Mouse (Mus musculus): Measurements from ENCODE around the gene Palm2.
A peak's percentile ranks its signal among the peaks of the same experiment; 100 is the strongest.
"Not testable (repeated sequence)": the region's sequence is repeated elsewhere in the genome, so short reads cannot be mapped to it uniquely, and the experiment has no call there.

The Palm2 gene

DNA sequence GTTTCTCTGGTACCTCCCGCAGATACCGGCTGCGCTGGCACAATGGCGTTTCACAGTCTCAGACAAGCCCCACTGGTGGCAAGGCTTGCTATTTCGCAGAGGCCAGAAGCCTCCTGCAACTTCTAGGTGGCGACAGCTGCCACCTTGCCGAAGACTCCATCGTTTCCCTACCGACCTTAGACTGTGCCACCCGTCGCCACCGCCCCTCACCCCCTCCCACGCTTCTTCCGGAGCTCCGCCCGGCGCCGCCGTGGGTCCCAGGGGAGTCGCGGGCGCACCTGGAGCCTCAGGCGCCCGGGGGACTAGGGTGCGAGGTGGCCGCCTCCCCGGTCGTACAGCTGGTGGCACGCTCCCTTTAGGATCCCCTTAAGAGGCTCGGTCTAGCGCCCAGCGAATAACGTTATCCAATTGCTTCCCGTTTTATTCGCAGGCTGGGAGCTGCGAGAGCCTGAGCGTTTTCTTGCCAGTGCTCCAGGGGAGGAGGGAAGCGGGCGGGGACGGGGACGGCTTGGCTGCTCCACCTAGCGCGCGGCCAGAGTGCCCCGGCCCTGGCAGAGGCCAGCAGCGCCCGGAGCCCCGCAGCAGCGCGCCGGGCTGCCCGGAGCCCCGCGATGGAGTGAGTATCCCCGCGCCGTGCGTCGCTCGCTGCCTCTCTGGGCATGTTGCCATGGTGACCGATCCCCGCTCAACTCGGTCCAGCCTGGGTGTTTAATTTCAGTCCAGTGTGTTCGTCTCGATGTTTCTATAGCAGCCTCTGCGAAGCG lies at the start of gene Palm2:
Palm2 (plus strand) TSS at position 307 of the 764 bp plus-strand sequence.
- peak; percentile 68 to 76 for DNase-seq (ENCODE audit: low spot score in 2 of 2)

DNA sequence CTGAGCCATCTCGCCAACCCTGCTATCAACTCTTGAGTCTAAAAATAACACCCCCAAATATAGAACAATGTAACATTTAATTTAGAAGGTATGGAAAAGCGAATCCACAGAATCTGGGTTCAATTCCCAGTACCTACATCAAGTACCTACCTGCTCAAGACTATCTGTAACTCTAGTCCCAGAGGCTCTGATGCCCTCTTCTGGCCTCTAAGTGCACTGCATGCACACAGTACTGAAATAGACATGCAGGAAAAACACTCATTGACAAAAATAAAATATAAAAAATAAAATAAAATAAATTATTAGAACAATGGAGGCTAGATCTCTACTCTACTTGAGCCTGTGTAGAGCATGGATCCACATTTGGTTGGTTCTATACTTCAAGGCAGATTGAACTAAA lies 49.7 kb upstream of the Palm2 start:
- DNase-seq (ENCODE audit: low spot score in 2 of 2), result no peak

DNA sequence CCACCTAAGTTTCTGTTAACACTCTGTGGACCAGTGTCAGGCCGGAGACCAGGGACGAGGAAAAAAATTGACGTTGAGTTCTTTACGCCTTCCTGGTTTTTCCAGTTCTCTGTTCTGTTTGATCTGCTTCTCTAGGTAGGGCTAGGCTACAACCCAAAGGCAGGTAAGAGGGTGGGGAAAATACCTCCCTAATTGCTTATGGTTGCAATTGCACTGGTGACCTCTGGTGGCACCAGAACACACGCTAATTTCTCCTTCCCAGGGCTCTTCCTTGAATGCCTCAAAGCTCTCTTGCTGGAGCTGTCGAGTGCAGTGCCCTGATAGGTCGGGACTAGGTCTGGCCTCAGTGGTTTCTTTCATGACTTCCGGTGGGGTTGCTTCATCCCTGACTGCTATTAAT lies 42.9 kb upstream of the Palm2 start:
- DNase-seq (ENCODE audit: low spot score in 2 of 2), result no peak

DNA sequence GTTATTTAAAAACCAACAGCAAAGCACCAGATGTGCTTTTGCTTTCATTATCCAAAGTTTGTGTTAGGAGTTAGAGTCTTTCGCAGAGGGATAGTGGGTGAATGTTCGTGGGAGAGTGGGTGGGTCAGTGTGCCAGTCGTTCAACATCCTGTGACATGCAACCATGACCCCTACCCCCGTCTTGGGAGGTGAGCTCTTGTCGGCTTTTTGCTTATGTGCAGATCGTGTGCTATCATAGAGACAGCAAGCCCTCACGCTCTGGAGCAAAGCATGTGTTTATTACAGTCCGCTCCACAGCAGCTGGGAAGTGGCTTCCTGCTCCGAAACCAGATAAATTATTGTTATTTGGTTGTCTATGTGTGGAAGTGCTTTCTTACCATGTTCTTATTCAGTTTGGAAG lies 37.6 kb upstream of the Palm2 start:
- no peak for DNase-seq (ENCODE audit: low spot score in 2 of 2)

DNA sequence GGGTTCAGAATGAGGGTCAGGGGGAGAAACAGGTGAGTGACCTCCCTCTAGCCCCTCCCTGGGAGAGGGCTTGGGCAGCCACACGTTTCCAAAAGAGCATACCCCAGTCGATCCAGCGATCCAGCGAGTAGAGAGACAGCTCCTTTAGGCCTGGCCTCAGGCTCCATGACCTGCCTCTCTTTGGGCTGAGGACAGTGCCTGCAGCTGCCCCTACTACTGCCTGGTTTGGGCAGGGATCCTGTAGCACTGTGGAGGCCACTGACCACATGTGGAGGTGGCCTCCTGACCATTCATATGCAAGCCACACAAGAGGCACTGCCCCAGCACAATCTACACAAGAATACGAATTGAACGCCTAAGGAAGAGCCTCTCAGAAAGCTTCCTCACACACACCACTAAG lies 21.7 kb upstream of the Palm2 start:
- DNase-seq (ENCODE audit: low spot score in 2 of 2), result not testable (repeated sequence)

DNA sequence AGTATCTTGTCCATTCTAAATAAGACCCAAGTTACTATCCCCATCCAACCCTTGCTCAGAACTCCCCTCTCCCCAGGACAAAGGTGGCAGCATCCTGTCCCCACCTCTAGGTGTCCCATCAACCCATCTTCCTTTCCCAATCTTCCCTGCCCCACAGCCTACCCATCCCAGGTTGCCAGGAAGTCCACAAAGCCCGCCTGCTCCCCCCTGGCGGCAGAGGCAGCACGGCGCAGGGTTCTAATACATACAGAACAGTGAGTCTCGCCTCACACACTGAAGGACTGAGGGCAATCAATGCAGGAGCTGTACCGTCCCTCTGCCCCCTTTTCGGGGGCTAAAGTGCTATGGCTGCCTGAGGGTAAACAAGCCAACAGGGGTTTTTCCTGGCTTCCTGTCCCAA lies 21.0 kb upstream of the Palm2 start:
- no peak for DNase-seq (ENCODE audit: low spot score in 2 of 2)

DNA sequence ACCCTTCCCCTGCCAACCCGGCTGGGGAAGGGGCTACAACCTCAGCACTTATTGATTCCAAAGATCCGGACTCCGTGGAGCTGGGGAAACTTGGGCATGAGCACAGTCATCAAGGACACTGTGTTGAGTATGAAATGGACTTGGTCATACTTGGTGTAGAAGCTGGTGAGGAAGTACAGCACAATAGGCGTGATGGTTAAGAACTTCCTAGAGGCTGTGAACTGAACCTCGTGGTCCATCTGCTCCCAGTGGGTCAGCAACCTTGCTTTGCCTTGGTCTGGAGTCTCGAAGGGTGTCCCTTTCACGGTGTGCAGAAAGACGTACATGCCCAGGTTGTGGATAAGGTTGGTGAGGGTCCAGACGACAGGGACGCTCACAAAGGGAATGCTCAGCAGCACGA lies 20.4 kb upstream of the Palm2 start:
- DNase-seq (ENCODE audit: low spot score in 2 of 2), result not testable (repeated sequence)

DNA sequence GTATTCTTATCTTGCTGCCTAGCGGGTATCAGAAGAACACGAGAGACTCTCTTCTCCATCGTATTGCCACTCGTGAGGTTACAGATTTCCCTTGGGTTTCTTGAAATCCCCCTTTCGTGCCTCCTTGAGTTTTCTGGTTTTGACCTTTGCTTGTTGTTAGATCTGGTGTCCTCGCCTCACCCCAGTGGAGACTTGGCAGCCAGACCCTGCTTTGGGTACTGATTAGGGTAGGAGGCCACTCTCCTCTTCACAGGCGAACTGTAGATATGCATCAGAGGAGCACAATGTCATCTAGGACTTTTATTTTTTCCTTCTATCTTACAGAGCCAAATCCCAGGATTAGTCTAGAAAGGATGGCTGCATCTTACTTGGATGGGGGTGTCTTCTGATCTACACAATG lies 10.0 kb upstream of the Palm2 start:
- DNase-seq (ENCODE audit: low spot score in 2 of 2), result no peak

DNA sequence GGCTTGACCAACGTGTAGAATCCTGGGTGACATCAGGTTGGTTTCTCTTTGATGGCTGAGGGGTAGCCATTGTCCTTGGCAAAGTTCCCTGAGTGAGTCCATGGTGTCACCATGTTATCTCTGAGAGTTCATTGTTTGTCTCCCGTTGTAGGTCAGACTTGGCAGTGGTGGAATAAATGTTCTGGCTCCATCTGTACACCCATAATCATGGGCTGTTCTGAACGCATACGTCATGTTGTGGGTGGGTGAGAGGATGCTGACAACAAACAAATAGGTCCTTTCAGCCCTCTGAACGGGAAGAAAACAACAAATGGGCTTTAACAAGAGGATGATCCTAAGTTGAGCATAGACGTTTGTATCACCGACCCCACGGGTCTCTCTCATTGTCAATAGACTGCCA lies 5.7 kb upstream of the Palm2 start:
- DNase-seq (ENCODE audit: low spot score in 2 of 2), result no peak

DNA sequence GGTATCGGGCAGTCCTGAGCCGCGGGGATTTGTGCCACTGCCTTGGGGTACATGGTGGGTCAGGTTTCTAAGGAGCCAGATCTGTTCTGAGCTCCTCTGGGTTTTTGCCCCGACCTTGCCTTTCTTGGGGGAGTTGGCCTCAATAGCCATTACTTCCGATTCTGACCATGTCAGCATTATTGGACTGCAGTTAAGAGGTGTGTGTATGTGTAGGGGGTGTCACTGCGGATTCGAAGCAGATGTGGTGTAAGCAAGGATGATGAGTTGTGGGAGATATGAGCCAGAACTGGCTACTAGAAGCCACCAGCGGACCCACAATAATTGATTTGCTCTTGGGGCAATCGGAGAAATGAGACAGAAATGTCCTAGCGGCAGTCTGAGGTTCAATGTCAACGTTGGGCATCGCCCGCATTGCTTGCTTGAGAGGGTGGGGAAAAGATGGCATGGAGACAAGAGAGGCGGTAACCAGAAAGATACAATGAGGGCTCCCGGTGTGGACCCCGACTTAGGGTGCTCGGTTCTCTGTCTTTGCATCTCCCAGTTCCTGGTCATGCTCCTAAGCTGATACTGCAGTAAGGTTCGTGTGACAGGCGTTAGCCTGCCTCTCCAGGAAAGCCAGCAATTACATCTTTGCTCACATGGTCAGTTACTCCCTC lies 786 bp downstream of the Palm2 start:
- DNase-seq (ENCODE audit: low spot score in 2 of 2), result peak; percentile 22 to 40

DNA sequence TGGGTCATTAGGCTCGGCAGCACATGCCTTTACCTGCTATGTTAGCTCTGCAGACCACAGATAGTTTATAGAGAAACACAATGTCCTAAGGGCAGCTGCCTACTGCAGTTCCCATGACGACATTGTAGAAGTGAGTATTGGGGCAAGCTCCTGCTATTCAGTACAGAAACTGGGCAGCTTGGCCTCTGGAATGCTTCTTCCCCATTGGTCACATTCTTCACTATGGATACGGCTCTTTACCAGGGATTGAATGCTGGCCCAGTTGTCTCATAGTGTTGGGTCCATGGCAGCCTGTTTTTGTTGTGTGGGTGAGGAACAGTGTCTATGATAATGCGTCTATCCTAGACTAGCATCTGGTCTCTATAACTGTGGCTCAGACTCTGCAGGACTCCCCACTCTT lies 2.2 kb downstream of the Palm2 start:
- DNase-seq (ENCODE audit: low spot score in 2 of 2), result no peak

DNA sequence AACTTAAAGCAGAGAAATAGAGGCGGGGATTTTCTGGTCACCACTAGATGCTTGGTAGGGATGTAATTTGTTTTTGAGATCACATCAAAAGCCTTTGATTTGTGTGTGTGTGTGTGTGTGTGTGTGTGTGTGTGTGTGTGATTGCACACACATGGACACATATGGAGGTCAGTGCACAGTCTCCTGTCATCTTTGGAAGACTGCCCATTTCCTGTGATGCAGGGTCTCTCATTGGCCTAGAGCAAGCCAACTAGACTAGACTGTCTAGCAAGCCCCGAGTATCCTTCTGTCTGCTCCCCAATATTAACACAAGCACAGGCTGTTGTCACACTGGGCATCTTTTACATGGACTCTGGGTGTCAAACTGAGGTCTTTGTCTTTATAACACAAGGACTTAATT lies 12.0 kb downstream of the Palm2 start:
- no peak for DNase-seq (ENCODE audit: low spot score in 2 of 2)

DNA sequence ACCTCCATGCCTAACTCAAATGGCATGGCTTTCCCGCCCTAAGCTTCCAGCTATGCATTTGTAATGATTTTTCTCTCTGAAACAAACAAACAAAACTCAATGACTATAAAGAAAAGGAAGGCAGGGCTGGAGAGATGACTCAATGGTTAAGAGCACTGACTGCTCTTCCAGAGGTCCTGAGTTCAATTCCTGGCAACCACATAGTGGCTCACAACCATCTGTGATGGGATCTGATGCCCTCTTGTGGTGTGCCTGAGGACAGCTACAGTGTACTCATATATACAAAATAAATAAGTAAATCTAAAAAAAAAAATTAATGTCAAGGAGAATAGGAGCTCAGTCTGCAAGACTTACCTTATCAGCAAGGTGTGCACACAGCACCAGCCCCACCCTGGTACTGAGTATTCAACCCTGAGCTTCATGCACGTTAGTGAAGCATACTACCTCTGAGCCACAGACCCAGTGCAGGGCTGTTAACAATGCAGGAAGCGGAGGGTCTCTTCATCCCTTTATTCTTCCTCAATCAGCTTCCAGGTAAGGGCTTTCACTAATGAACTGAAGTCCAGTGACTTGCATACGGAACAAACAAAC lies 12.9 kb downstream of the Palm2 start:
- no peak for DNase-seq (ENCODE audit: low spot score in 2 of 2)

DNA sequence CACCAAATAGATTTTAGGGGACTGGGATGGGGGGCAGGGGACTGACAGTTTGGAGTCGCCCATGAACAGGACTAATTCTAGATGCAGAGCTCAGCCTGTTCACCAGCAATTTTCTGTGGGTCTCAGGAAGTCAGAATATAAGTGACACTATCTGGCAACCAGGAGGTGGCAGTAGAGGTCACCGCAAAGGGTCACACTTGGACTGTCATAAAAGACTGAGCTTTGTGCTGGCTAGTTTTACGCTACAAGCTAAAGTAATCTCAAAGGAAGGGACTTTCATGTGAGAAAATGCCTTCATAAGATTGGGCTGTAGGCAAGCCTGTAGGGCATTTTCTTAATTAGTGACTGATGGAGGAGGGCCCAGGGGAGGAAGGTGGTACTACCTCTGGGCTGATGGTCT lies 17.8 kb downstream of the Palm2 start:
- peak; percentile 24 to 30 for DNase-seq (ENCODE audit: low spot score in 2 of 2)

DNA sequence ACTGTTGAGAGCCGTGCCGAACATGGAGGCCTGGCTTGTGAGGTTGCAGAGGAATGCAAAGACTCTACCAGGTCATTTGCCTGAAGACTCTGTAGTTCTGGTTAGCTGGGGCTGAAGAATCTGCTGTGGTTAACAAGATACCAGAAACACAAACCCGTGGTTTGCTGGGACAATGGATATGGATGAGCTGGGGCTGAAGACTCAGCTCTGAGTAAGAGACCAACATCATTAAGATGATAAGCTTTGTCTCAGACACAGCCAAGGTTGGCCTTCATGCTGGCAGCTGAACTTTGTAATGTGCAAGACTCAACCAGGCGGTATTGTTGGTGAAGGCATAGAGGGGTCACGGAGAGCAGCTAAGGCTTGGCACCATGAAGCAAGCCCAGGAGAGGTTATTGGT lies 18.6 kb downstream of the Palm2 start:
- no peak for DNase-seq (ENCODE audit: low spot score in 2 of 2)

DNA sequence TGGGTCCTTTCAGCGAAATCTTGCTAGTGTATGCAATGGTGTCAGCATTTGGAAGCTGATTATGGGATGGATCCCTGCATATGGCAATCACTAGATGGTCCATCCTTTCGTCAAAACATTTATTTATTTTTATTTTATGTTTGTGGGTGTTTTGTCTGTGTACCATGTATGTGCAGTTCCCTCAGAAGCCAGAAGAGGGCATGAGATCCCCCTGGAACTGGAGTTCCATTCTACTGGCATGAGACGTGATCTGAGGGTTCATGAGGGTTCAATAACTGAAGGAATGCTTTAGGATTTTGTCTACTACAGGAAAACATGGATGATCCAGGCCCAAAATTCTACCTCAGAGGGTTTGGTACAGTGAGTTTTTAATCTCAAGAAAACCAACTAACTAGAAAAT lies 28.3 kb downstream of the Palm2 start:
- peak in 1 of 2 experiments; percentile 21 for DNase-seq (ENCODE audit: low spot score in 2 of 2)

DNA sequence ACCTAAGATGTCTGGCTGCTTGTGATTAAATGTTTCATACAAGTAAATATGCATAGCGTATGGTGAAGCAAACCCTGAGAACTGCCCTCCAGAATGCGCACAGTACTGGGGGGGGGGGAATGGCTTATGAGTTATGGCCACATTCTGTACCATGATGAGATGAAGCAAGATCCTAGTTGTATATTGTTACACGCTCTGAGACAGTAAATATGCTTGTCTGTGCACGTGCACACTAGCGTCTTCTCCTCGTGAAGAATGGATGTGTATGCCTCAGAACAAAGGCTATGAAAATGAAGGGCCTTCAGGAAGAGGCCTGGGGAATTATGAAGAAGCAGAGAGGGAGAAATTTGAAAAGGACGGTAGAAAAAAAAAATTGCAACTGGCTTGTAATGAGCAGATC lies 48.4 kb downstream of the Palm2 start:
- no peak for DNase-seq (ENCODE audit: low spot score in 2 of 2)

DNA sequence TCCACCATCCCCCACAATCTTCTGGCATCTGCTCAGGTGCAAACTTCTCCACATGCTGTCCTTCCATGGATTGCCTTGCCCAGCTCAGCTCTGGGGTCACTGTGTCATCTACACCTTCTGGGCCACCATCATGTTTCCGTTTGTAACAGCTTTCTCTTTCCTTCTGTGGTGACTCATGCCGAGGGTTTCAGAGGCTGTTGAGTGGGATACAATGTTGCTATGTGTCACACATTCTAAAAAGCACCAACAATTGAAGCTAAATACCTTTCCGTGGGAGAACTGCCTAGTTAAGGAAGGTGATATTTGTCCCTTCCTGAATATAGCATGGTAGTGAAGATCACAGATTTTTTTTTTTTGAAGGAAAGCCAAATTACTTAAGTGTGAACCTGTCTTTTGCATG lies 52.3 kb downstream of the Palm2 start:
- DNase-seq (ENCODE audit: low spot score in 2 of 2), result peak; percentile 33 to 35

DNA sequence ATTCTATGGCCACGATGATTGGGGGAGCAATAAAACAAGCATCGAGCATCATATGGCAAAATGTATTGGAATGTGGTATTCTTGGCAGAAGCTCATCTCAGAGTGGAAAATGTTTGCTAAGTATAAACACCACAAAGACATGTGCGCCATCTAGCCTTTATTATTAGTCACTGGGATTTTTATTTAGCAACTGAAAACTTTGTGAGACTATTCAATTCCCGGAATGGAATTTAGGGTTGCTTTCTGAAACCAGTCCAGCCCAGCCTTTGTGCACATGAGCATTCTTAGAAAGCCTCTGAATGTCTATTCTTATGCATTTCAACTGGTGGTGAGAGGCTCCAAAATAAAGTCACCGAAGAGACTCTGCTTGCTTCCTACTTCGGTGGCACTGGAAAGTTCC lies 55.8 kb downstream of the Palm2 start:
- DNase-seq (ENCODE audit: low spot score in 2 of 2), result no peak

DNA sequence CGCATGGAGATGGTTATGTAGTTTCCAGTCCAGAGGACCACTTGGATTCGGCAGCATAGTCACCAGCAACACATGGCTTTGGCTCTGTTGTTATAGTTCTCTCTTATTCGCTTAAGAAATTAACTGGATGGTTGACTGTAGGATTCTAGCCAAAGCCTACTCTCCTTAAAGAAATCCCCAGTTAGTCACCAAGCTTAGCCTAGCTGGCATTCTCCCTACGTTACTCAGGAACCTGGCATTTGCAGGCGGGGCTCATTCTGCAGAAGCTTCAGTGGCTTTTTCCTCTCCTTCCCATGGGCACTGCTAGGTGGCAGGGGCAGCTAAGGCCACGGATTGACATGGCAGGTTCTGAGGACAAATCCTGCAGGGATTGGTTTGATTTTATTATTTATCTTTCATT lies 70.7 kb downstream of the Palm2 start:
- no peak for DNase-seq (ENCODE audit: low spot score in 2 of 2)

DNA sequence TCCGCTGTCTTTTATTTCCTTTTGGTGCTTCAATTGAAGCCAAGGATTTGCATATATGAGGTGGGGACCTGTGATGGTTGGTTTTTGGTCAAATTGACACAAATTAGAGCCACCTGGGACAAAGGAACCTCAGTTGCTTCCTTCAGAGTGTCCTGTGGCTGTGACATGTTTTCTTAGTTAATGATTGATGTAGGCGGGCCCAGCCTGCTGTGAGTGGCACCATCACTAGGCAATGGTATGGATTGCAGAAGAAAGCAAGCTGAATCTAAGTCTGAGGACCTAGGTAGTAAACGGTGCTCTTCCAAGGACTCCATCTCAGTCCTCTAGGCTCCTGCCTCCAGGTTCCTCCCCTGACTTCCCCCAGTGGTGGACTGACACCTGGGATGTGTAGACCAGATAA lies 76.5 kb downstream of the Palm2 start:
- DNase-seq (ENCODE audit: low spot score in 2 of 2), result no peak

DNA sequence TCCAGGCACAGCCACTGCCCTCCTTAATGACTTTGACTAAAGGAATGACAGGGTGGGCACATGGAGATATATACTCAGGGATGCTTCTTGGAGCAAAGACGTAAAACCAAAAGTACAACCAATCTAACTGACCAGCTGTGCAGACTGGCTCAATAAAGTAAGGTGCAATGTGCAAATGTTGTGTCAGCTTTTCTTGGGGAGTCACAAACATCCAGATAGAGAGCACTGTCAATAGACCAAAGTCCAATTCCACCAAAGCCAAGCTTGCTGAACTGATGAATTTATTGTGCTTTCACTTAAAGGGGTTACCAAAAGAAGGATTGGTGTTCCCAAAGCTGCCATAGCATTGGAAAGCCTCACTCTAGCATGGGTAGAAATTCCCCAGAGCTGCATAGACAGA lies 77.7 kb downstream of the Palm2 start:
- DNase-seq (ENCODE audit: low spot score in 2 of 2), result no peak

DNA sequence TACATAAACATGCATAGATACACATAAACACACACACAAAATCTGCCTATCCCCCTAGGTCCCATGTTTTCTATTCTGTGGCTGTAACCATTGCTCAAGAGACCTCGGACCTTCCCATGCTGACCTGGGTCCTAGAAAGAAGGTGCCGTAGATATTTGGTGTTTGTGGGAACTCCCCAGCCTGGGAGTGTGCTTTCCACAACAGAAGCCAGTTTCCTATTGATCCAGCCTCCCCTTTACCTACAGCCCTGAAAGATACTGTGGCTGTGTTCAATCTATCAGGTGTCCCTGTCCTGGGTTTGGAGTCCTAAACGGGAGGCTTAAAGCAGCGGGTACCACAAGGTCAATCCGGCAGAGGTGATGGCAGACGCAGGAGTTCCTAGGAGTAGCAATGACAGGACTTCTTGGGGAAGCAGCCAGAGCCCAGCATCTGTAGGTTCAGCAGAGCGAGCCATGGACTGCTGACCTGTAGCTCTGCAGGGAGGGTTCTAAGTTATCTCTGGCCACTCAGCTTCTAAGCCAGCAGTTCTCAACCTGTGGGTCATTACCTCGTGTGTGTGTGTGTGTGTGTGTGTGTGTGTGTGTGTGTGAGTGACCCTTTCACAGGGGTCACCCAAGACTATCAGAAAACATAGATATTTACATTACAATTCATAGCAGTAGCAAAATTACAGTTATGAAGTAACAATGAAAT lies 79.3 kb downstream of the Palm2 start:
- no peak for DNase-seq (ENCODE audit: low spot score in 2 of 2)
